Mouse (Mus musculus) spleen, postnatal 14 days (tissue): ENCODE measurements around the gene Pdgfd.

Source experiments
- DNase-seq, 2 experiments: peaks; one replicate each; pipeline ENCODE4 v3.0.0; 2021 to 2022; ENCODE audit warnings: low spot score in 2 of 2

Gene Pdgfd

GRCm38 (mm10) chr9:6305847-6306246, 137.5 kb downstream of the Pdgfd start:
- DNase-seq, result no peak

DNA sequence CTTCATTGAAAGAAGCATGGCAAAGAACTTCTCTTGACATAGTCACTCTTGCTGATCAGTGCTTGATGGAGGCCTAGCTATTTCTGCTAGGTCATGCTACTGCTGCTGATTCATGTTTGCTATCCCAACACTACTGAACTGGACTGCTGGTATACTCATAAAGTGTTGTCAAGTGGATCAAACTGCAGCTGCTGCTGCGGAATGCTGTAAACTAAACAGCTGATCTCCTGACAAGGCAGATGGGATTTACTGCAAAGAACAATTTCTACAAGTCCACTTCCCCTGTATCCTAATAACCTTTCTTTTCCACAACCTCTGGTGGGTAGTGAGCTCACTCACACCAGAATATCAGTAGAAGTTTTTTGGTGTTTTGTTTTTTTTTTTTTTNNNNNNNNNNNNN, 148.7 kb downstream of the Pdgfd start:
- no peak for DNase-seq

- no peak for DNase-seq
These were observed 157.0 kb downstream of the Pdgfd start for GRCm38 (mm10) chr9:6325408-6325807.

DNA sequence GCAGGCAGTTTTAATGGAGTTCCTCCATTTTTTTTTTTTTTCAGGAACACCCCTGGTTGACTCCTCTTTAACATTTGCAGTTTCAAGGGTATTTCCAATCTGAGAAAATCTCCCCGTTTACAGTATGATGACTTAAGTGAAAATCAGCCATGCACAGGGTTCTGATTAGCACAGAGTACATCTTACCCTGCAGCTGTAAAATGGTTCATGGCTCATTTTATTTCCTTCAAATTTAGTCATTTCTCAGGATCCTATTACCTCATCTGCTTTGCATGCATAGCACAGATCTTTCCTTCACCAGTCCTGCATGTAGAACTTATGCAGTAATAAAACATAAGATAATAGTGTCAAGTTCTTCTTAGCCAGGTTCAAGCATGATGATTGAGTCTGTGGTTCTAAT, 165.1 kb downstream of the Pdgfd start:
- no peak for DNase-seq

GRCm38 (mm10) chr9:6336236-6336635, 167.9 kb downstream of the Pdgfd start:
- no peak for DNase-seq

DNA sequence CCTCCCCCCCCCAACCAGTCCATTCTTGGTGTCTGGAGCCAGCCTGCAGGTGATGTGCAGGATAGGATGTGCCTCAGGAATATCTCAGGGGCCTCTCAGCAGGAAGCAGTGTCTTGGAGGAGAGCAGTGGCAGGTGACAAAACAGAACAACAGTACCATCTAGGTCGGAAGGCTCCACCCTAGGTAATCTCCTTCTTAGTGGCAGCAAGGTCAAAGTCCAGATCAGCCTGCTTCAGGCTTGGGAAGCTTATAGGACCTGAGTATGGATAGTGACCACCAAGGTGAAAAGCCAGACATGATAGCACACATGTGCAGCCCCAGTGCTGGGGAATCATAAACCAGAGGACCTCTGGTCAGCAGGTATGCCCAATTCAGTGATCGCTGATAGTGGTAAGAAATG, 169.5 kb downstream of the Pdgfd start:
- DNase-seq, result no peak

DNA sequence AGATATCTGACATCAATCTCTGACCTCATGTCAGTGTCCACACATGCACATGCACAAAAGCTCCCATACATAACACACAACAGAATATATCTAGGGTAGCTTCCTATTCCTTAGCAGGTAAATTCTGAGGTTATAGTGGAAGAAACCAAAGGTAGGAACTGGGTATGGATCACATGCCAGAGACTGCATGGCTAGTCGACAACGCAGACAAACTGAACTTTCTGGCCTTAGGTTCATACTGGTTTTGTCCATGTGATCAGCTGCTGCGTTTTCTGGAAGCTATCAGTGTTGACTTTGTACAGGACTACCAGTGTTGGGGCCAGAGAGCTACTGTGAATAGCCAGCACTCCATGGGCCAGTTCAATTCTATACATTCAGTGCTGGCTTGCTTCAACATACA, 170.0 kb downstream of the Pdgfd start:
- DNase-seq, result no peak

GRCm38 (mm10) chr9:6339394-6339793, 171.0 kb downstream of the Pdgfd start:
- DNase-seq, result no peak

- DNase-seq, result no peak
These were observed 172.4 kb downstream of the Pdgfd start for GRCm38 (mm10) chr9:6340750-6341149.

GRCm38 (mm10) chr9:6342854-6343253, 174.5 kb downstream of the Pdgfd start:
- DNase-seq, result no peak

- no peak for DNase-seq
These were observed 176.1 kb downstream of the Pdgfd start for GRCm38 (mm10) chr9:6344514-6344913.

GRCm38 (mm10) chr9:6344924-6345323, 176.5 kb downstream of the Pdgfd start:
- DNase-seq, result no peak

- no peak for DNase-seq
These were observed 177.0 kb downstream of the Pdgfd start for GRCm38 (mm10) chr9:6345366-6345765.

GRCm38 (mm10) chr9:6353257-6353960, 185.0 kb downstream of the Pdgfd start:
- no peak for DNase-seq

- DNase-seq, result no peak
These were observed 192.4 kb downstream of the Pdgfd start for GRCm38 (mm10) chr9:6360795-6361194.

DNA sequence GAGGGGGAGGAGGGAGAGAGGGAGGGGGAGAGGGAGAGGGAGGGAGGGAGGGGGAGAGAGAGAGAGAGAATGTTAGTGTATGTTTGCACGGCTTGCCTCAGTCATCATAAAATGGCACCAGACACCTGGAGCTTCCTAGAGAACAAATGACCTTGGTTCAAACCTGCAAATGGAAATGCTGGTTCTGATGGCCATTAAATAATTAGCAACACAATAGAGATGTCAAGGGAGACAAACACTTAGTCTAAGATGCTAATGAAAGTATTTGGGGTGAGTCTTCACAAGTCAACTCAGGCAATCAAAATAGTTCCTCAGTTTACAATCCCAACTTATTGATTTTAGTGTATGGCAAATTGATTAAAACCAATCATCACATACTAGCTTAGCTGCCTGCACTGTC, 198.2 kb downstream of the Pdgfd start:
- DNase-seq, result no peak

DNA sequence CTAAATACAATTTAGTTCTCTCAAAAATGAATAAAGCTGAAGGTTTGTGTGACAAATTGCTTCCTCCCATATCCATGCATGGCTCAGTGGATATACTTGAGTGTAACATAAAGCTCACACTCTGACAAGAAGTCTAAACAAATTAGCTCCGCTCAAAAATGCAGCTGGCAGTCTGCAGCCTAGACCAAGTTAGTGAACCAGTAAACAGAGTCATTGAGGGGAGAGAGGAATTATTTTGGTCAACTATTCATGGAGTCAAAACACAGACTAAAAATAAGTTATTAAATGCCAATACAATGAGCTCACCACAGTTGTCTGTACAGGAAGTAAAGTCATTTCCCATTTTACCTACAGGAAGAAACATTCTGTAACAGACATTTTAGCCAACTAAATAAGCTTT, 233.4 kb downstream of the Pdgfd start:
- no peak for DNase-seq

DNA sequence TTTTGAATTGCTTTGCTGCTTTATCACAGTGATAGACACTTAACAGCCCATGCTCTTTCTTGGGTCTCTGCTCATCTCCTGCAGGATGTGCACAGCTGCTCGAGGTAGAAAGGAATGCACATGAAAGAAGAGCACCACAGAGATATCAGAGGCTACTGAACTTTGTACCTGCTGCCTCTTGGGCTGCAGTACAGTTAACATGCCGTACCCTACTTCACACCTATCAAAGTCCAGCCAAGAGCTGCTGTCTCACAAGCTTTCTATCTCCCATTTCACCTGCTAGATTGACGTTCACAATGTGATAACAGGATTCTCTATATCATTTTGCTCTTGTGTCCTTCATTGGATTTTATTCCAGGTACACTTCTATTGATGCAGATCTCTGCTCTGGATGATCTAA, 238.2 kb downstream of the Pdgfd start:
- DNase-seq, result no peak

- DNase-seq, result no peak
These were observed 239.6 kb downstream of the Pdgfd start for GRCm38 (mm10) chr9:6407972-6408371.

DNA sequence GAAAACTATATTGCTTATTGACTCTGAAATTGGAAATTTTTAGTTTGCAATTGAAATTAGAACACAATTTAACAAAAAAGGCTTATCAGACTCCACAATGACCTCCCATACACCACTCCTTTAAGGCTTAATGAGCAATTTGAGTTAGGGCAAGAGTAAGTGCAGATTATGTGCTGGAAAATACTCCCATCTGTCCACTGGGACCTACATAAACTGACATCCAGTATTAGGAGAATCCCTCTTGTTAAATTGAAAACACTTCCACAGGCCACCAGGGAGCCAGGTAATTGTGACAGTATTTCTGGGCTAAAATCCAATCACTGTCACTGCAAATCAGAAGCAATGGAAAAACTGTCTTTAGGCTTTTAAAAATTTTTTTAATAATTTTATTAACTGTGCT, 256.2 kb downstream of the Pdgfd start:
- no peak for DNase-seq
